Mouse (Mus musculus): Measurements from ENCODE around the gene Lhx2. TPM values are rescaled to one million over a fixed set of nuclear protein-coding genes. Genes with fewer than 3 reads are reported as not detected.

Lhx2 gene
- polyA plus RNA-seq, 1 experiment from 2014 or later = not detected

DNA sequence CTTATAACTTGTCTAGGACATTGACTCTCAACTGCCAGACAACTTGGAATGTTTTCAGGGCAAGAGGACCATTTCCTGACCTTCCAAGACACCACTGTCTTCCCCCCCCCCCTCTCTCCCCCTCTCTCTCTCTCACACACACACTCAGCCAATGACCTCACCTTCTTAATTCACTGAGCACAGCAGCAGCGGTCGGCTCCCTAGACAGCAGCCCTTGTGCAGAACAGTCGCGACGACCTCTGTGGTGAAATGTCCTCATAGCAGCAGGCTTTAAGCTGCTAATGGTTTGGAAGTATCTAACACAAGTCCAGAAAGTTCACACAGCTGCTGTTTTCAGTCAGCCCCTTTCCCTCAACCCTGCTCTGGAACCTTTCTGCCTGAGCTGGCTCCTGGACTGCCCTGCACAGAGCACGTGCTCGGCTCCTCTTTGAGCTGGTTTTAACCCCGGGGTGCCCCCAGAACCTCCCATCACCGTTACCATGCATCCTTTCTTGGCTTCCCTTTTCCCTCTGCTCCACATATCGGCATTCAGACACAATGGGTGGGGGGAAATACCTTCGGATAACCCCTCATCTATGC lies 73.6 kb downstream of the Lhx2 start:
- DNase-seq (ENCODE audit: low spot score) (no peak), ATAC-seq (no peak)

DNA sequence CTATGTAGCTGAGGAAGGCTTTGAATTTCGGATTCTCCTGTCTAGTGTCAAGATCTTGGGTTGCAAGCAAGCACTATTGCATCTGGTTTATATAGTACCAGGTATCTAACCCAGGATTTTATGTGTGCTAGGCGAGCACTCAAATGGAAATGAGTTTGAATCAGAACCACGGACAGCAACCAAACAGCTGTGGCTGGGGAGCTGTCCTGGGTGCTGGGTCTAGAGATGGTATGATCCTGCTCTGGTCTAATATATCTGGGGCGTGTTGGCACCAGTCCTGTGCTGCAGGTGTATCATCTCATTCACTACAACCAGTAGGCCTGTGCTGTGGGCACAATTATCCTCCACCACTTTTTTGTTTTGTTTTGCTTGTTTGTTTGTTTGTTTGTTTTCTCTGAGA lies 78.9 kb downstream of the Lhx2 start:
- Histone ChIP-seq H3K4me2 (replicated peaks; ENCODE audit: low read depth, low read length) (no peak overlapping the region), H3K27ac (ENCODE audit: low read length) (no peak overlapping the region), H3K27me3 (replicated peaks; ENCODE audit: insufficient read depth, low read length) (no peaks in the 10 kb centered on the region), H3K4me1 (ENCODE audit: insufficient read depth, low read depth, low read length) (no peaks in the 10 kb centered on the region), H3K36me3 (ENCODE audit: insufficient read depth, low read length) (no peaks in the 10 kb centered on the region), H3K9me3 (ENCODE audit: low read length) (no peaks in the 10 kb centered on the region), H3K9ac (replicated peaks; ENCODE audit: low read depth) (no peak overlapping the region), H3K4me3 (ENCODE audit: low read depth, low read length) (no peak overlapping the region)
- ATAC-seq (peak; percentile 44), DNase-seq (ENCODE audit: low spot score) (peak; percentile 67)
- WGBS = 8% methylated on average over 4 of the region's 4 CpGs
- no peak for TF ChIP-seq CTCF (IDR thresholded peaks at IDR 0.05)
- TF ChIP-seq EP300 (IDR thresholded peaks at IDR 0.05) = no peak

More for the DNA sequence above, 73.6 kb downstream of the Lhx2 start:
- Histone ChIP-seq H3K27me3 (replicated peaks; ENCODE audit: insufficient read depth, low read length) (no peaks in the 10 kb centered on the region), H3K9me3 (ENCODE audit: low read length) (no peaks in the 10 kb centered on the region), H3K9ac (replicated peaks; ENCODE audit: low read depth) (no peak overlapping the region), H3K36me3 (ENCODE audit: insufficient read depth, low read length) (no peaks in the 10 kb centered on the region), H3K4me1 (ENCODE audit: insufficient read depth, low read depth, low read length) (no peaks in the 10 kb centered on the region), H3K27ac (ENCODE audit: low read length) (no peak overlapping the region), H3K4me2 (replicated peaks; ENCODE audit: low read depth, low read length) (no peak overlapping the region), H3K4me3 (ENCODE audit: low read depth, low read length) (no peak overlapping the region)
- TF ChIP-seq CTCF (IDR thresholded peaks at IDR 0.05) (no peak), EP300 (IDR thresholded peaks at IDR 0.05) (no peak)
- 28% methylated on average over 11 of the region's 11 CpGs for WGBS

Other genes with a start within 250 kb of the Lhx2 start
- gene Dennd1a, start 51.9 kb upstream of the Lhx2 start, polyA plus RNA-seq (2015; fragmentation: Nextera tagmentation; extraction: Ambion mirVana) = 4.4 and 5.5 TPM in 2 replicates
- gene Nek6, start 172.4 kb downstream of the Lhx2 start, polyA plus RNA-seq (2015; fragmentation: Nextera tagmentation; extraction: Ambion mirVana) = 57.8 and 69.4 TPM in 2 replicates